Mouse (Mus musculus): ENCODE results near the gene Apom. TPM values are rescaled to one million over a fixed set of nuclear protein-coding genes. Genes with fewer than 3 reads are reported as not detected.

Gene Apom
- polyA plus RNA-seq, 1 experiment, result 0.27 TPM

GRCm38 (mm10) chr17:35121871-35122303 lies 10.0 kb downstream of the Apom start, which contains the start of gene Csnk2b:
TSS of gene Csnk2b (minus strand) at chr17:35122053.
- TF ChIP-seq GATA1 (IDR thresholded peaks at IDR 0.05; ENCODE audit: low read length), result peak; percentile 19

GRCm38 (mm10) chr17:35121143-35121799 lies 10.6 kb downstream of the Apom start, which contains the start of gene Gpank1:
TSS of gene Gpank1 (plus strand) at chr17:35121455.
- no peak for TF ChIP-seq GATA1 (IDR thresholded peaks at IDR 0.05; ENCODE audit: low read length)

- no peak for TF ChIP-seq GATA1 (IDR thresholded peaks at IDR 0.05; ENCODE audit: low read length)
Measured at GRCm38 (mm10) chr17:35120745-35121142, 11.1 kb downstream of the Apom start.

GRCm38 (mm10) chr17:35115046-35116019 lies 16.5 kb downstream of the Apom start, which contains the start of gene Ly6g5b:
TSS of gene Ly6g5b (minus strand) at chr17:35115428.
- no peak for TF ChIP-seq GATA1 (IDR thresholded peaks at IDR 0.05; ENCODE audit: low read length)

GRCm38 (mm10) chr17:35111774-35112173 lies 20.1 kb downstream of the Apom start:
- no peak for TF ChIP-seq GATA1 (IDR thresholded peaks at IDR 0.05; ENCODE audit: low read length)

GRCm38 (mm10) chr17:35108097-35108496 lies 23.8 kb downstream of the Apom start, which contains the start of gene Ly6g5c:
TSS of gene Ly6g5c (plus strand) at chr17:35108279.
- TF ChIP-seq GATA1 (IDR thresholded peaks at IDR 0.05; ENCODE audit: low read length), result no peak

- no peak for TF ChIP-seq GATA1 (IDR thresholded peaks at IDR 0.05; ENCODE audit: low read length)
Measured at GRCm38 (mm10) chr17:35106522-35106921, 25.3 kb downstream of the Apom start.

- no peak for TF ChIP-seq GATA1 (IDR thresholded peaks at IDR 0.05; ENCODE audit: low read length)
Measured at GRCm38 (mm10) chr17:35105740-35106389, 26.0 kb downstream of the Apom start.

- peak; percentile 87 for TF ChIP-seq GATA1 (IDR thresholded peaks at IDR 0.05; ENCODE audit: low read length)
Measured at GRCm38 (mm10) chr17:35104754-35105153, 27.1 kb downstream of the Apom start.

- TF ChIP-seq GATA1 (IDR thresholded peaks at IDR 0.05; ENCODE audit: low read length), result no peak
Measured at GRCm38 (mm10) chr17:35104079-35104478, 27.8 kb downstream of the Apom start.

- TF ChIP-seq GATA1 (IDR thresholded peaks at IDR 0.05; ENCODE audit: low read length), result no peak
Measured at GRCm38 (mm10) chr17:35103221-35103690, 28.6 kb downstream of the Apom start.

- no peak for TF ChIP-seq GATA1 (IDR thresholded peaks at IDR 0.05; ENCODE audit: low read length)
Measured at GRCm38 (mm10) chr17:35102299-35102698, 29.6 kb downstream of the Apom start.

- TF ChIP-seq GATA1 (IDR thresholded peaks at IDR 0.05; ENCODE audit: low read length), result no peak
Measured at GRCm38 (mm10) chr17:35101161-35101560, 30.7 kb downstream of the Apom start.

GRCm38 (mm10) chr17:35100196-35100765 lies 31.6 kb downstream of the Apom start:
- TF ChIP-seq GATA1 (IDR thresholded peaks at IDR 0.05; ENCODE audit: low read length), result no peak

GRCm38 (mm10) chr17:35097164-35097655 lies 34.6 kb downstream of the Apom start:
- no peak for TF ChIP-seq GATA1 (IDR thresholded peaks at IDR 0.05; ENCODE audit: low read length)

Measured in G1E-ER4 (cell line).